Mouse (Mus musculus): ENCODE measurements around the gene Prickle3.

GRCm38 (mm10) chrX:7617889-7618551, 39.0 kb upstream of the Prickle3 start:
- TF ChIP-seq POLR2A (IDR thresholded peaks at IDR 0.05; ENCODE audit: borderline replicate concordance, control insufficient read depth, low read depth, low read length) (no peak), CTCF (IDR thresholded peaks at IDR 0.05; ENCODE audit: control insufficient read depth, insufficient read depth, low read length) (no peak)
